Mouse (Mus musculus) cerebellum, adult (tissue): Measurements from ENCODE around the gene 2010106E10Rik.

Source experiments
- ATAC-seq: cut with Nextera tagmentation; 2 replicates; pipeline ENCODE4 v1.9.2; 2017; ENCODE audit warnings: mild to moderate bottlenecking, moderate library complexity, mixed read lengths; ENCODE audit not compliant: insufficient number of reproducible peaks, low FRiP score, low TSS enrichment

Gene 2010106E10Rik

DNA sequence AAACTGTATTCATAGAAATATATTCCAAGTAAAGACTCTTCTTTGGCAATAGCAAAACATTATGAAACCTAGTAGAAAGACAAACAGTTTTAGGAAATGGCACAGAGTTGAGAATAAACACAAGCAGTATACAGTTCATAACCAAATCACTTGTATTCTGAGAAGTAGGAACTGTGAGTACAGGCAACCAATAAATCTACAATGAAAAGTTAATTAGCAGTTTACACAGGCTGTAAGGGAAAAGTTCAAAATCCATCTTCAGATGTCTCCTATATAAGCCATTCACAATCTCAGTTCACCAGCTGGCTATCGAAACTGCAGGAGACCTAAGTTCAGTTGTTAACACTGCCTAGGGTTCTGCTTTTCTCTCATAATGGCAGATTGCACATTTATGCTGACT lies at the start of gene 2010106E10Rik:
Gene 2010106E10Rik (plus strand): TSS at position 301 of the 400 bp plus-strand sequence.
- ATAC-seq: no peak

DNA sequence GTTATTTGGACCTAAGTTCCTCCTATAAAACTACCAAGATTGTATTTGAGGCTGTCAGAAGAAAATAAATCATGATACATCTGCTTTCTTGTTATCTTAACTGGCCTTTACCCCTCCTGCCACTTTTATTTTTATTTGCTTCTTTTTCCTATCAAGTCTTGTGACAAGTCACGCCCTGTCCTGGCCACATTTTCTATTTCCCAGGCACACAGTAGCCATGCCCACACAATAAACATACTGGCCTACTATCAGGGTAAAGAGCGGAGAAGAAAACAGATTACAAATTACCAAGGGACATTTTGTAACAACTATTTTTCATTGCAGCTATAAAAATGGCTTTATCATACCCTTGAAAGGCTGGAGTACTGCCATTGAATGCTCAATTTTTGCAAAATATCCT lies 10.6 kb downstream of the 2010106E10Rik start:
- no peak for ATAC-seq

DNA sequence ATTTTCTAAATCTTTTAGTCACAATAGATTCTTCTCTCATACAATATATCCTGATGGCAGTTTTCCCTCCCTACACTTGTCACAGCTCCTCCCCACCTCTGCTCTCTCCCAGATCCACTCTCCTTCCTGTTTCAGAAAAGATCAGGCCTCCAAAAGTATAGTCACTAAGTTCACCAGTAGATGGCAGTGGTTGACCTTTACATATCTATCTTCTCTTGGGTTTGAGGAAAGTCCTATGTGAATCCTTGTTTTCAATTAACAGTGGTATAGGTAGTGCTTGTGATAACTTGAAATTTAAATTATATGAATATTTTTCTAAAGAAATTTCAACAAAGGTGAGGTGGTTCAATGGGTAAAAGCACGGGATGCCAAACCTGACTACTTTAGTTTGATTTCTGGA lies 29.7 kb downstream of the 2010106E10Rik start:
- ATAC-seq: peak; percentile 40; the same call in 1 of the 2 replicates

DNA sequence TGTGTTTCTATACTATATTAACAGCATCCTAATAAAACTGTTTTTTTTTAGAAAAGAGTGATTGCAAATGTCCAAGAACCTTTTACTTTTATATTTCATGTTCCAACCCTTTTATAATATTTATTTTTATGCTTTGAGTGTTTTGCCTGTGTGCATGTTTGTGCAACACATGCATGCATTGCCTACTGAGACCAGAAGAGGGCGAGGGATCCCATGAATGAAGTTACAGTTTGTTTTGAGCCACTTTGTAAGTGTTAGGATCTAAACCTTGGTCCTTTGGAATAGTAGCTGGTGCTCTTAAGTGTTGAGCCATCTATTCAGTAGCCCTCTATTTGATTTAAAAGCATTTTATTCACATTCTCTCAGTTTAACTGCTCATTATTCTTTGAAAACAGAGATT lies 48.0 kb downstream of the 2010106E10Rik start:
- ATAC-seq: no peak

DNA sequence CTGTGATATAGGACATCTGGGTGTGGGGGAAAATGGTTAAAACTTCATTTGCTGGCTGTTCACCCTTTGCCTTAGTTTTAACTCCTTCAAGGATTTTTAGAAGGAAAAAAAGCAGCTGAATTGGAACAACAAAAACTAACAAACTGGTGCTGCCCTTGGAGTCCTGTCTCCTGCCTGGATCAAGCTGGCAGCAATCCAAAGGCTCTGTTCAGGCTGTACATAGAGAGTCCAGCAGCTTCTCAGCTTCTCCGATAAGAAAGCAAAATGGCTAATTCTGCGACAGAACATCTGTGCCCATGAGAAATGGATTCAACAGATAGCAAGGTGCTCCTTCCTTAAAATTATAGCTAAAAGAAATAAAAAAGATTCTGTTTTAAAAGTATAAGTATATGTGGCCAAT lies 72.6 kb downstream of the 2010106E10Rik start:
- ATAC-seq: no peak

DNA sequence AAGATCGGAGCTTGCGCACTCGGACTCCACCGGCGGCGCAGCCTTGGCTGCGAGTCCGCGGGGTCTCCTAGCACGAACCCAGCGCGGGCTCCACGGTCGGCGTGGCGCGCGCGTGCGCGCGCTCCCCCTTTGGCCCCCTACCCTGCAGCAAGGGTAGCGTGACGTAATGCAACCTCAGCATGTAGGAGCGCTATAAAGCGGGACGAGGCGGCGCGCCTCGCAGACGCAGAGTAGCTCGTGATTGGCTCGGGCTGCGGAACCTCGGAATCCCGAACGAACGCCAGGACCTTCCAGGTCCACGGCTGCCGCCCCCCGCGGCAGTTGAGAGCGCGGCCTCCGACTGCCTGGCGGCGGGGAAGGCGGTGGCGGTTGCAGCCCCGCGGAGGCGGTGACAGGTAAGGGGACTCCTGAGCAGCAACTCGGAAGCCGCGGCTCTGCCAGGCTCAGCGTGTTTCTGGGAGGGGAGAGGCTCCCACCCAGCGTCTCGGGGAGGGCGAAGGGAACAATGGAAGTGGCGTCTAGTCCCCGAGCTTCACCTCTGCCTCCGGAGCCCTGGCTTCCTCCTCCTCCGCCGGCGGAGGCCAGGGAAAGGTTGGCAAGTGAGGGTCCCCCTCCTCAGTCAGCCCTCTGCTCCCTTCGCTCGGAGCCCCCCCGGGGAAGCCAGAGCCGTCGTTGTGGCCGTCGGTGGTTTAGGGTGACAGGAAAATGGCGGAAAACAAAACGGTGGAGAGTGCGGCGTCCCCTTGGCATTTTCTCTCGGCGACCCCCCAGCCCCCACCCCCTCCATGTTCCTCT lies 105.6 kb downstream of the 2010106E10Rik start, which contains the start of gene Zfp711:
Gene Zfp711 (plus strand): TSS at position 16 of the 795 bp plus-strand sequence.
- peak; percentile 91 for ATAC-seq

DNA sequence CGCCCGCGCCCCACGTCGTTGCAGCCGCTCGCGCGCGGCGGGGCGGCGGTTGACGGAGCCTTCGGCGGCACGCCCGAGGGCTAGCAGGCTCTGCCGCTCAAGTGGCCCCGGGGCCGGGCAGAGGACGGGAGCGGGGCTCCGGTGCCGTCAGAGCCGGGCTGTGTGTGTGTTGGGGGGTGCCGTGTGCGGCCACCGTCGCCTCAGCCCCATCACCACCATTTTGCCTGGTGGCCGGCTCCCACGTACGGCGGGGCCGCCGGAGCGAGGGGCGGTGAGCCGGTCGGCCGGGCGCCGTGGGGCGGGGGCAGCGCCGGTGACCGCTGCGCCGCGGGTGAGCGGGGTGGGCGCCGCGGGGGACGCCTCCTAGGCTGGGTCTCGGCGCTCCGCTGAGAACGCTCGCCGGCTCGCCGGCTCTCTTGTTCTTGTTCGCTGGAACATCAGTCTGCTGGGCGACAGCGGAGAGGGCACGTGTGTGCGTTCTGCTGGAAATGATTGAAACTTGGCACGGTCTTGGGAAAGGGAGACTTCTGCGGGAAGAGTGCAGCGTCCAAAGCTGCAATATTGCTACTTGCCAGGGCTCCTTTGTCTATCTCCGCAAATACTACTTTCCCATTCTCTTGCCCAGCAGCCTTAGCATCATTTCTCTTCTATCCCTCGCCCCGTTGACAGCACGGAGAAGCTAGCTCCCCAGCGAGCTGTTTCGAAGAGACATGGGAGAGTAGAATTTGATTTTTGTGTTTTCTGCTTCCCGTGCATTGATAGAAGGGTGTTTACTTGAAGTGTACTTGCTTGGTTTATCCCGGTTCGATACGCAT lies 106.4 kb downstream of the 2010106E10Rik start:
- ATAC-seq: peak; percentile 49; the same call in 1 of the 2 replicates
